Mouse (Mus musculus): ENCODE results near the gene Cd44.

Cd44 gene

GRCm38 (mm10) chr2:102900875-102901827, at the start of gene Cd44:
Gene Cd44, minus strand, starts transcription at chr2:102901665.
- DNase-seq = no peak

- no peak for DNase-seq
Observed at GRCm38 (mm10) chr2:102948481-102948857, 47.0 kb upstream of the Cd44 start.

- no peak for DNase-seq
Observed at GRCm38 (mm10) chr2:102947846-102948480, 46.5 kb upstream of the Cd44 start.

- DNase-seq = no peak
Observed at GRCm38 (mm10) chr2:102945111-102945510, 43.6 kb upstream of the Cd44 start.

- no peak for DNase-seq
Observed at GRCm38 (mm10) chr2:102944415-102945012, 43.0 kb upstream of the Cd44 start.

- no peak for DNase-seq
Observed at GRCm38 (mm10) chr2:102943983-102944382, 42.5 kb upstream of the Cd44 start.

GRCm38 (mm10) chr2:102942782-102943080, 41.3 kb upstream of the Cd44 start:
- DNase-seq = no peak

- no peak for DNase-seq
Observed at GRCm38 (mm10) chr2:102941937-102942781, 40.7 kb upstream of the Cd44 start.

- no peak for DNase-seq
Observed at GRCm38 (mm10) chr2:102940813-102941361, 39.4 kb upstream of the Cd44 start.

- no peak for DNase-seq
Observed at GRCm38 (mm10) chr2:102940158-102940557, 38.7 kb upstream of the Cd44 start.

GRCm38 (mm10) chr2:102936886-102937285, 35.4 kb upstream of the Cd44 start:
- DNase-seq = no peak

GRCm38 (mm10) chr2:102934834-102935233, 33.4 kb upstream of the Cd44 start:
- DNase-seq = no peak

GRCm38 (mm10) chr2:102933787-102934186, 32.3 kb upstream of the Cd44 start:
- DNase-seq = no peak

- no peak for DNase-seq
Observed at GRCm38 (mm10) chr2:102933142-102933541, 31.7 kb upstream of the Cd44 start.

- no peak for DNase-seq
Observed at GRCm38 (mm10) chr2:102932667-102933066, 31.2 kb upstream of the Cd44 start.

- no peak for DNase-seq
Observed at GRCm38 (mm10) chr2:102928211-102928610, 26.7 kb upstream of the Cd44 start.

GRCm38 (mm10) chr2:102924480-102924879, 23.0 kb upstream of the Cd44 start:
- DNase-seq = no peak

- no peak for DNase-seq
Observed at GRCm38 (mm10) chr2:102923682-102924081, 22.2 kb upstream of the Cd44 start.

GRCm38 (mm10) chr2:102922066-102922465, 20.6 kb upstream of the Cd44 start:
- DNase-seq = no peak

- no peak for DNase-seq
Observed at GRCm38 (mm10) chr2:102918301-102918700, 16.8 kb upstream of the Cd44 start.

GRCm38 (mm10) chr2:102916596-102916995, 15.1 kb upstream of the Cd44 start:
- no peak for DNase-seq

GRCm38 (mm10) chr2:102914675-102915074, 13.2 kb upstream of the Cd44 start:
- DNase-seq = no peak
